Mouse (Mus musculus) liver, embryonic 11.5 days (tissue): ENCODE data around the gene Rora. TPM values are rescaled to one million over a fixed set of nuclear protein-coding genes. Genes with fewer than 3 reads are reported as not detected.

Experiments
- ATAC-seq: fragments of 200-750 bp; cut with Nextera tagmentation; replicated peaks from 2 replicates; pipeline ENCODE4 v1.8.0; 2017; ENCODE audit warnings: moderate number of reproducible peaks, mild to moderate bottlenecking, moderate TSS enrichment, moderate library complexity; ENCODE audit not compliant: low FRiP score
- DNase-seq: peaks from one replicate; pipeline ENCODE4 v3.0.0-alpha.2; 2017; ENCODE audit warnings: low spot score
- H3K27ac ChIP-seq: fragments of 300-500 bp; sonication (generic); 2 replicates; pipeline ENCODE4 v1.5.1; 2014; ENCODE audit warnings: mild to moderate bottlenecking, low read depth, low read length, control low read depth
- H3K27me3 ChIP-seq: fragments of 300-500 bp; sonication (generic); replicated peaks from 2 replicates; pipeline ENCODE4 v1.6.1; 2014; ENCODE audit warnings: low read length, mixed read lengths; ENCODE audit not compliant: control insufficient read depth, insufficient read depth
- H3K36me3 ChIP-seq: fragments of 300-500 bp; sonication (generic); 2 replicates; pipeline ENCODE4 v1.6.1; 2014; ENCODE audit warnings: mild to moderate bottlenecking, low read length, moderate library complexity, mixed read lengths; ENCODE audit not compliant: control insufficient read depth, insufficient read depth
- H3K4me1 ChIP-seq: fragments of 300-500 bp; sonication (generic); replicated peaks from 2 replicates; pipeline ENCODE4 v1.6.1; 2014; ENCODE audit warnings: low read length, mixed read lengths; ENCODE audit not compliant: control insufficient read depth, insufficient read depth
- H3K4me2 ChIP-seq: fragments of 300-500 bp; sonication (generic); 2 replicates; pipeline ENCODE4 v1.6.1; 2014; ENCODE audit warnings: mild to moderate bottlenecking, control low read depth, moderate library complexity
- H3K4me3 ChIP-seq: fragments of 300-500 bp; sonication (generic); 2 replicates; pipeline ENCODE4 v1.5.1; 2014; ENCODE audit warnings: low read depth, low read length, control low read depth
- H3K9ac ChIP-seq: fragments of 300-500 bp; sonication (generic); 2 replicates; pipeline ENCODE4 v1.6.1; 2014; ENCODE audit warnings: low read depth, low read length, control low read depth
- H3K9me3 ChIP-seq: fragments of 300-500 bp; sonication (generic); 2 replicates; pipeline ENCODE4 v1.6.1; 2016; ENCODE audit warnings: low read length, inconsistent platforms, mixed read lengths; ENCODE audit not compliant: control insufficient read depth
- WGBS: fragments of 180-500 bp; shearing (Covaris S2); extraction: QIAGEN DNeasy Blood & Tissue Kit; methylation state at CpG from one replicate; pipeline ENCODE4 v1.1.7; 2014; 5-methylcytosine and 5-hydroxymethylcytosine counted together
- polyA plus RNA-seq: library from polyadenylated mRNA; unstranded; fragments of >200 nt; fragmentation: Nextera tagmentation; extraction: Ambion mirVana; gene quantifications from 2 replicates; pipeline ENCODE4 v1.2.1, GENCODE M21; 2014

Rora gene
- polyA plus RNA-seq, 1 experiment from 2014 or later = 4.3 TPM

DNA sequence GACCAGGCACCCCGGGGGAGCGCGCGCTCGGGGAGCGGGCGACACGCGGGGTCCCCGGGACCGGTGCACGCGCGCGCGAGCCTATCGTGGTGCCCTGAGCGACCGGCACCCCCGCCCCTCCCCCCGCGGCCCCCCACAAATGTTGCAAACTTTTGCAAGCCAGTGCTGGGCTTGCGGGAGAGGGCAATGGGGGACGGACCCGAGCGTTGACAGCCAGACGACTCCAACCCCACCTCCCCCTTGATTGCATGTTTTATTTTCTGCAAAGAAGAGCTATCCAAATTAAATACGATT lies 400 bp downstream of the Rora start:
- Histone ChIP-seq H3K9ac (peak overlapping the region; percentile 52; the same call in 1 of the 2 replicates), H3K4me2 (peak overlapping the region; percentile 80), H3K27ac (peak overlapping the region; percentile 75; the same call in 1 of the 2 replicates), H3K27me3 (peaks cover 36% of the 10 kb centered on the region), H3K4me1 (peaks cover 4% of the 10 kb centered on the region; the same call in 1 of the 2 replicates), H3K9me3 (no peaks in the 10 kb centered on the region), H3K36me3 (no peaks in the 10 kb centered on the region), H3K4me3 (peak overlapping the region; percentile 63)
- ATAC-seq (no peak; the same call in 1 of the 2 replicates), DNase-seq (no peak)
- WGBS = under 1% methylated on average over 27 of the region's 28 CpGs

DNA sequence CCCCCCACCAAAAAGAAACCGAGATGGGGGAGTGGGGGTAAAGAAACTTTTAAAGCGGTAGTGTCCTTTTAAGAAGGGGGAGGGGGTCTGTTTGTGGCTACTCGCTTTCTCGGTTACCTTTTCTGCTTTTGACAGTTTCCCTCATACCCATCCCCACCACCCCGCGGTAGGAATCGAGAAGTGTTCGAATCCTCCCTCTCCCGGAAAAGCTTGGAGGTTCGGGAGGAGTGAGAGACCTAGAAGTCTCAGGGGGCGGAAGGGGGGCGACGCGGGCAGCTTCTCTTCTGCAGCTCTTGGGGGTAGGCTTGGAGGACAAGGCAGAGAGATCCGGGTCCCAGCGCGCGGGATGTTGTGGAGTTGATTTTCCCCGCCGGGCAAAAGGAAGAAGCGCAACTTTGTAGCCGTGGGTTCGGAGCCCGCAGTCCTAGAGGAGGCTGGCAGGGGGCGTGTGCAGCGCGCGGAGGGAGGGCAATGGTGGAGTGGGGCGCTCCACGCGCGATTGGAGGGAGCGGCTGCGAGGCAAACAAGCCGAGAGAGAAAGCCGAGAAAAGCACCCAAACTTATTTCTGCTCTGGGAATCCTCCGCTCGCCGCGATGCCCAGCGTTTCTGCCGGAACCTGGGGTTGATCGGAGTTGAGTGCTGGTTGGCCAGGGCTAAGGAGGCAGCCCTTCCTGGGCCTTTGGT lies 889 bp downstream of the Rora start:
- Histone ChIP-seq H3K27me3 (peaks cover 36% of the 10 kb centered on the region), H3K27ac (no peak overlapping the region), H3K9me3 (no peaks in the 10 kb centered on the region), H3K9ac (no peak overlapping the region), H3K36me3 (no peaks in the 10 kb centered on the region), H3K4me2 (peak overlapping the region; percentile 80), H3K4me1 (peaks cover 4% of the 10 kb centered on the region; the same call in 1 of the 2 replicates), H3K4me3 (peak overlapping the region; percentile 63)
- DNase-seq (peak; percentile 39), ATAC-seq (no peak)
- WGBS = under 1% methylated on average over 43 of the region's 43 CpGs

DNA sequence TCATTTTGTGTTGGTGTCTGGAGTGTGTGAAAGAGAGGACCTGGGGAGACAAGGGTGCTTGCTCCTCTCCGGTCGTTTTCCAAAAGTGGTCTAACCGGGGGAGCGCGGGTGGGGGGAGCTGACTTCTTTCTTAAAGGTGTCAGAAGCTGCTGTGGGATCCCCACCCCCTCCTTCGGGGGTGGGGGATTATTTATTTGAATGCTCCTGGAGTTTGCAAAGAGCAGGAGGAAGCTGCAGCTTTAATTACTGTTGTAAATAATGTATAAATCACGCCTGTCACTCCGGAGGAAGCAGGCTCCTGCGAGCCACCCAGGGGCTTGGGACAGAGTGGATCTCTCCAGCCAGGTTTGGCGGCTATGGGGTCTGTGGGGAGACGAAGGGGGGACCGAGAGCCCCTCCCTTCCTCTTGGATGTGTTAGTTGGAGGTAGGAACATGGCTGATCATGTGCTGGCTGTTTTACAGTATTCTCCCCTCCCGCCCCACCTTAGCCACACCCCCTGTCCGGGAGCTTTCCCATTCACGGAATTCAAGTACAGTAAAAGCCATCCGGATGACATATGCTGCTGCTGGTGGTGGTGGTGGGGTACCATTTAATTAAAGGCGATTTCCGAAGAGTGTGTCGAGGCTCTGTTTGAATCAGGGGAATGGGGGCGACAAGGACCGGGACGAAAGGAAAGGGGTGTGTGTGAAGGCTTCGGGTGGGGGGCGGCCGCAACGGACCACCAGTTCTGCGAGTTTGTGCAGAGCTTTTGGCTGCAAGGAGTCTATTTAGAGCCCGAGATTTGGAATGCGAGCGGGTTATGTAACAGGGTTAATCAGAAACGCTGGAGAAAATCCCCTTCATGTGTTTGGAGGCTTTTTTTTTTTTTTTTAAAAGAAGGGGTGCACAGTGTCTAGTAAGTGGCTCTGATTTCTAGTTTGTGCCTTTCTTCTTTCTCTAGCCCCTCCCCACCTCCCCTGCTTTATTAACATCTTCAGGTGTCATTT lies 1.7 kb downstream of the Rora start:
- H3K4me3 ChIP-seq = peak overlapping the region; percentile 63
- peaks cover 4% of the 10 kb centered on the region; the same call in 1 of the 2 replicates for H3K4me1 ChIP-seq
- H3K9ac ChIP-seq = no peak overlapping the region; the same call in 1 of the 2 replicates
- peak; percentile 45 for DNase-seq
- 5% methylated on average over 30 of the region's 31 CpGs for WGBS
- H3K9me3 ChIP-seq = no peaks in the 10 kb centered on the region
- peaks cover 36% of the 10 kb centered on the region for H3K27me3 ChIP-seq
- no peak overlapping the region for H3K27ac ChIP-seq
- 0 out of 2 replicates have a peak, but pooled peaks have one; percentile 18 for ATAC-seq
- peak overlapping the region; percentile 80 for H3K4me2 ChIP-seq
- no peaks in the 10 kb centered on the region for H3K36me3 ChIP-seq

DNA sequence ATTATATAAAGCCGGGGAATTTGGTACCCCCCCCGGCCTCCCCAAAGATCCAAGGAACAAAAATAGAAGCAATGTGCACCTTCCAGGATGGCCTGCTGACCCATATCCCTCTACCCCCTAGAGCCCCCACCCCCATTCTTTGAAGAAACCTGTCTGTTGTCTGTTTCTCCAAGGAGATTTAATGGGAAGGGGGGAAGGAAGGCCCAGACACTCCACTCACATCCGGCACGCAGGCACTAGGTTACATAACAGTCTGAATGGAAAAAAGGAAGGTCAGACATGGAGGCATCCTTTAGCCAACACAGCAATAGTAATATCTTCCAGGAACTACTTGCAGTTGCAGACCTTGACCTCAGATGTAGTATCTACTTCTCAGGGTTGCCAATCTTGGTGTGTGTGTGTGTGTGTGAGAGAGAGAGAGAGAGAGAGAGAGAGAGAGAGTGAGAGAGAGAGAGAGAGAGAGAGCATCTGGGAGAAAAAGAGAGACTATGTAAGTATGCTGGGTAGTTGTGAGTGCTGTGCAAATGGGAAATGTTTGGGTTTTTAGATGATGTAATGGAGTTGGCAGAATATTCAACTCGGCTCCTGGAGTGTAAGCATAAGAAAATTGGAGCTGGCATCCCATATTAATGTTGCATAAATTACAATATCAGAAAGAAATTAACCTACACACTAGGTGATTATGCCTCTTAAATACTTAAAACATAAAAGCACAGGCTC lies 2.6 kb downstream of the Rora start:
- H3K9ac ChIP-seq = no peak overlapping the region
- DNase-seq (no peak), ATAC-seq (no peak)
- H3K4me3 ChIP-seq = no peak overlapping the region
- no peak overlapping the region for H3K27ac ChIP-seq
- H3K9me3 ChIP-seq = no peaks in the 10 kb centered on the region
- H3K36me3 ChIP-seq = no peaks in the 10 kb centered on the region
- peaks cover 4% of the 10 kb centered on the region; the same call in 1 of the 2 replicates for H3K4me1 ChIP-seq
- H3K27me3 ChIP-seq = peaks cover 36% of the 10 kb centered on the region
- H3K4me2 ChIP-seq = peak overlapping the region; percentile 80; the same call in 1 of the 2 replicates
- WGBS = 50% methylated on average over 5 of the region's 5 CpGs

DNA sequence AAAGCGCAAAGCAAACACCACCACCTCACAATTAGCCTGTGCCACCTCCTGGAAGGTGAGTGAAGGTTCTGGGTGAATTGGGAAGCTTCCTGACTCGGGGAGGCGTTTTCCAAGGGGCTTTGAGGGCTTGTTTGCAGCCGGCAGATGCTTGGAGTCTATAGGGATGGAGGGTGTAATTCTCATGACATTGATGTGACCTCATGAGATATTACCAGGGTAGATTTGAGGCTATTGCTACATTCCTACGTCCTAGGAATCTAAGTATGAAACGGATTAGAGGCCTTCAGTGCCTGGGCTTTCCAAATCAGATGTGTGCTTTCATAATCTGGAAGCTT lies 3.2 kb downstream of the Rora start:
- ATAC-seq (no peak), DNase-seq (no peak)
- Histone ChIP-seq H3K4me1 (peaks cover 4% of the 10 kb centered on the region; the same call in 1 of the 2 replicates), H3K9me3 (no peaks in the 10 kb centered on the region), H3K27me3 (peaks cover 36% of the 10 kb centered on the region), H3K27ac (no peak overlapping the region), H3K4me3 (no peak overlapping the region), H3K9ac (no peak overlapping the region), H3K36me3 (no peaks in the 10 kb centered on the region), H3K4me2 (no peak overlapping the region)
- 40% methylated on average over 6 of the region's 6 CpGs for WGBS

DNA sequence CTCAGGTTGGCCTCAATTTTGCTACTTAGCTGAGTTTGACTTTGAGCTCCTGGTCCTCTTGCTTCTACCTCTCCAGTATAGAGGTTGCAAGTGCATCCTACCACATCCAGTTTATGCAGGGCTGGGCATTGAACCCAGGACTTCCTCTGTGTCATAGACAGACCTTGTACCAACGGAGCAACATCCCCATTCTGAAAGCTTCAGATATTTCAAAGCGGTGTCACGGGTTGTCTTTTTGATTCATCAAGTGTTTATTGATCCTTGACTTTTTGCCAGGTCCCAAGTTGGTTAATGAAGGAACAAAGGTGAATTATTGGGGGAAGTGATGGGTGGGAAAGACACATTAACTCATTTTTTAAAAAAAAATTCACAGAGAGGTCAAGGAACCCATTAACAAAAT lies 17.1 kb downstream of the Rora start:
- 82% methylated on average over 3 of the region's 3 CpGs for WGBS
- no peaks in the 10 kb centered on the region for H3K27me3 ChIP-seq
- H3K4me3 ChIP-seq = no peak overlapping the region
- H3K27ac ChIP-seq = no peak overlapping the region
- no peaks in the 10 kb centered on the region for H3K4me1 ChIP-seq
- no peaks in the 10 kb centered on the region for H3K9me3 ChIP-seq
- H3K4me2 ChIP-seq = no peak overlapping the region
- no peak for DNase-seq
- H3K36me3 ChIP-seq = no peaks in the 10 kb centered on the region
- no peak for ATAC-seq
- H3K9ac ChIP-seq = no peak overlapping the region

DNA sequence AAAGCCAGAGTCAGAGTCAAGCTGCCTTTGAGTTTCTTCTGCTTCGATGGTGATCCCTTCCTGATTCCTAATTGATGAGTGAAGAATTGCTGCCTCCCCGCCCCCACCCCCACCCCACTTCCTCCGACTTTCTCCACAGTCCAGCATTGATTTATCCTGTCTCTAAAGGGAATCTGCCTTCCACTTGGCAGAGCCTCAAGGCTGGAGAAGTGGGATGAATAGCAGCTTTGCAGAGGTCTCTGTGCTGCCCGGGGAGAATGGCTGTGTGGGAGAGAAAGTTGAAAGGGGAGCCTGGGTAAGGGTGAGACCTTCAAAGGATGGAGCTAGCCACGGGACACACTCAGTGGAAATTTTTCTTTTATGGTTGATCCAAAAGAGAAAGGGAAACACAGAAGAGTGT lies 18.9 kb downstream of the Rora start:
- 60% methylated on average over 5 of the region's 5 CpGs for WGBS

DNA sequence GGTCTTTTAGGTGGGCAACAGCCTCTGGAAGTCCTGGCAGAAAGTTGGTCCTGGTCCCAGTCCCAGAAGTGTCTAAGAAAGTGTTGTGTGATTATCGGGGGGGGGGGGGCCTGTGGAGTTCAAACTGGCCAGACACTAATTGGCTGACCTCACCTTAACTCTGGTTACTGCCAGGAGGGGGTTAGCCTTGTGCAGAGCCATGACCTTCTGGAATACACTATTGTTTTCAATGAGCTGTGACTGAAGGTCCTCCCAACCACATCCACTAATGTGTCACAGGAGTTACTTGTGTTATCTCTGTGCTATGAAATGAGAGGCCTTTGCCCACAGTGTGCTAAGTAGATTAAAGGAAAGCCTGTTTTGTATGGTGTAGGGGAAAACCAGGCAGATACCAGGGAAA lies 19.6 kb downstream of the Rora start:
- H3K4me2 ChIP-seq = no peak overlapping the region
- no peaks in the 10 kb centered on the region; the same call in 1 of the 2 replicates for H3K4me1 ChIP-seq
- H3K9ac ChIP-seq = no peak overlapping the region
- no peak overlapping the region for H3K27ac ChIP-seq
- 67% methylated on average over 1 of the region's 1 CpGs for WGBS
- ATAC-seq (no peak), DNase-seq (no peak)
- H3K27me3 ChIP-seq = no peaks in the 10 kb centered on the region
- no peaks in the 10 kb centered on the region for H3K9me3 ChIP-seq
- no peaks in the 10 kb centered on the region for H3K36me3 ChIP-seq
- H3K4me3 ChIP-seq = no peak overlapping the region

More for the DNA sequence above, 18.9 kb downstream of the Rora start:
- ATAC-seq (no peak), DNase-seq (no peak)
- Histone ChIP-seq H3K27ac (no peak overlapping the region), H3K4me3 (no peak overlapping the region), H3K36me3 (no peaks in the 10 kb centered on the region), H3K4me2 (no peak overlapping the region), H3K9me3 (no peaks in the 10 kb centered on the region), H3K9ac (no peak overlapping the region), H3K4me1 (no peaks in the 10 kb centered on the region), H3K27me3 (no peaks in the 10 kb centered on the region)
